Mouse (Mus musculus) limb, embryonic 14.5 days (tissue): Measurements from ENCODE around the gene Vmn1r113. TPM values are rescaled to one million over a fixed set of nuclear protein-coding genes. Genes with fewer than 3 reads are reported as not detected.
"Not testable (repeated sequence)": the region's sequence is repeated elsewhere in the genome, so short reads cannot be mapped to it uniquely, and the experiment has no call there.

Source experiments
- ATAC-seq: fragments of 200-750 bp; cut with Nextera tagmentation; 2 replicates; pipeline ENCODE4 v1.8.0; 2017; ENCODE audit warnings: low read depth, moderate number of reproducible peaks, moderate TSS enrichment; ENCODE audit not compliant: low FRiP score
- DNase-seq: peaks from one replicate; pipeline ENCODE4 v3.0.0-alpha.2; 2015; ENCODE audit warnings: low spot score
- H3K27ac ChIP-seq: fragments of 300-500 bp; sonication (generic); replicated peaks from 2 replicates; pipeline ENCODE4 v1.5.1; 2014; ENCODE audit warnings: low read depth, mild to moderate bottlenecking, low read length, moderate library complexity, mixed read lengths
- H3K27me3 ChIP-seq: fragments of 300-500 bp; sonication (generic); 2 replicates; pipeline ENCODE4 v1.6.1; 2014; ENCODE audit warnings: low read length, mixed read lengths; ENCODE audit not compliant: control insufficient read depth, insufficient read depth
- H3K36me3 ChIP-seq: fragments of 300-500 bp; sonication (generic); 2 replicates; pipeline ENCODE4 v1.6.1; 2014; ENCODE audit warnings: mild to moderate bottlenecking, low read length, moderate library complexity, mixed read lengths; ENCODE audit not compliant: control insufficient read depth, insufficient read depth
- H3K4me1 ChIP-seq: fragments of 300-500 bp; sonication (generic); 2 replicates; pipeline ENCODE4 v1.6.1; 2014; ENCODE audit warnings: antibody characterized with exemption, low read length, mixed read lengths; ENCODE audit not compliant: control insufficient read depth, insufficient read depth
- H3K4me2 ChIP-seq: fragments of 300-500 bp; sonication (generic); replicated peaks from 2 replicates; pipeline ENCODE4 v1.6.1; 2014; ENCODE audit warnings: low read depth, mild to moderate bottlenecking, low read length, moderate library complexity; ENCODE audit not compliant: severe bottlenecking
- H3K4me3 ChIP-seq: fragments of 300-500 bp; sonication (generic); replicated peaks from 2 replicates; pipeline ENCODE4 v1.5.1; 2014; ENCODE audit warnings: low read length
- H3K9ac ChIP-seq: fragments of 300-500 bp; sonication (generic); 2 replicates; pipeline ENCODE4 v1.6.1; 2014; ENCODE audit warnings: mild to moderate bottlenecking, low read depth, low read length, moderate library complexity; ENCODE audit not compliant: severe bottlenecking
- H3K9me3 ChIP-seq: fragments of 300-500 bp; sonication (generic); 2 replicates; pipeline ENCODE4 v1.6.1; 2016; ENCODE audit warnings: low read length; ENCODE audit not compliant: control insufficient read depth
- WGBS: fragments of 180-500 bp; shearing (Covaris S2); extraction: QIAGEN DNeasy Blood & Tissue Kit; methylation state at CpG from one replicate; pipeline ENCODE4 v1.1.7; 2014; 5-methylcytosine and 5-hydroxymethylcytosine counted together
- polyA plus RNA-seq, 2 experiments: library from polyadenylated mRNA; depleted of rRNA in 1 of 2; stranded (reverse) in 1 of 2; unstranded in 1 of 2; fragments of >200 nt; fragmentation: Nextera tagmentation in 1 of 2; extraction: Ambion mirVana in 1 of 2; gene quantifications; 2 replicates each; pipeline versions ENCODE4 v1.2.1 to v1.2.3; 2012 to 2014

Vmn1r113 gene
- polyA plus RNA-seq (2012; rRNA removed) (not detected in 2 replicates), polyA plus RNA-seq (2014; fragmentation: Nextera tagmentation; extraction: Ambion mirVana) (not detected in 2 replicates)

GRCm38 (mm10) chr7:20786985-20787384 lies at the start of gene Vmn1r113:
Vmn1r113 (plus strand) TSS chr7:20787285.
- not testable (repeated sequence) for H3K4me3 ChIP-seq, H3K4me2 ChIP-seq, ATAC-seq, H3K27me3 ChIP-seq, H3K9me3 ChIP-seq, DNase-seq, H3K36me3 ChIP-seq, H3K4me1 ChIP-seq, H3K27ac ChIP-seq, H3K9ac ChIP-seq
- 65% methylated on average over 2 of the region's 2 CpGs for WGBS

- WGBS = no CpG with 5 or more reads among the region's 3 CpGs
Observed at GRCm38 (mm10) chr7:20770885-20771284, 16.2 kb upstream of the Vmn1r113 start, which contains the start of gene Vmn1r112. Vmn1r112 (plus strand) TSS chr7:20771185.

DNA sequence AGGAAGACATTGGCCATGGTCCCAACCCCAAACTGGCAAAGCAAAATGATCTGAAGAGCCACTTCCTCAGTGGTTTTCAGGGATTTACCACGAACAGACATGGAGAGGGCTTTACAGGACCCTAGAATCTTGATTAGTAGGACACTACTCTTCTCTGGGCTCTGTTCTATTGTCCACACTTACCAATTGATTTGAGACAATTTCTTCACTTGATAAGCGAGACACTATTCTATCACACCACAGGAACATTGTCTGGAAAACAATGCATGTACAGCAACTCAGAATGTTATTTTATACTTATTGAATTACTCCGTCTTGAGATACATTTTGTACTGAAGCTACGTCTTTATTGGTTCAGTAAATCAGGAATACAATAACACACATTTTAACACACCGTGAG lies 25.0 kb downstream of the Vmn1r113 start, which contains the start of gene Vmn1r114:
Gene Vmn1r114, minus strand, starts transcription at position 101 of the 400 bp plus-strand sequence.
- not testable (repeated sequence) for ATAC-seq, H3K4me1 ChIP-seq, H3K27ac ChIP-seq, H3K27me3 ChIP-seq, H3K9me3 ChIP-seq, H3K4me3 ChIP-seq, H3K36me3 ChIP-seq, H3K4me2 ChIP-seq, DNase-seq, H3K9ac ChIP-seq
- WGBS = no CpG with 5 or more reads among the region's 5 CpGs

More at GRCm38 (mm10) chr7:20770885-20771284, 16.2 kb upstream of the Vmn1r113 start, which contains the start of gene Vmn1r112:
- ATAC-seq, H3K9me3 ChIP-seq, H3K4me1 ChIP-seq, H3K27me3 ChIP-seq, H3K4me3 ChIP-seq, DNase-seq, H3K4me2 ChIP-seq, H3K27ac ChIP-seq, H3K36me3 ChIP-seq, H3K9ac ChIP-seq: not testable (repeated sequence)

Other genes with a start within 250 kb of the Vmn1r113 start
- gene Gm5726, start 241.5 kb upstream of the Vmn1r113 start, polyA plus RNA-seq (2012; rRNA removed) = not detected in 2 replicates
- gene Gm5726, start 241.5 kb upstream of the Vmn1r113 start, polyA plus RNA-seq (2014; fragmentation: Nextera tagmentation; extraction: Ambion mirVana) = not detected in 2 replicates
- not detected in 2 replicates for gene Gm4141, start 211.0 kb upstream of the Vmn1r113 start, polyA plus RNA-seq (2012; rRNA removed)
- gene Gm4141, start 211.0 kb upstream of the Vmn1r113 start, polyA plus RNA-seq (2014; fragmentation: Nextera tagmentation; extraction: Ambion mirVana) = not detected in 2 replicates
- gene Gm4513, start 188.3 kb upstream of the Vmn1r113 start, polyA plus RNA-seq (2012; rRNA removed) = not detected in 2 replicates
- gene Gm4513, start 188.3 kb upstream of the Vmn1r113 start, polyA plus RNA-seq (2014; fragmentation: Nextera tagmentation; extraction: Ambion mirVana) = not detected in 2 replicates
- gene Vmn1r107, start 118.4 kb upstream of the Vmn1r113 start, polyA plus RNA-seq (2012; rRNA removed) = not detected in 2 replicates
- not detected in 2 replicates for gene Vmn1r107, start 118.4 kb upstream of the Vmn1r113 start, polyA plus RNA-seq (2014; fragmentation: Nextera tagmentation; extraction: Ambion mirVana)
- not detected in 2 replicates for gene Vmn1r111, start 84.1 kb upstream of the Vmn1r113 start, polyA plus RNA-seq (2012; rRNA removed)
- gene Vmn1r111, start 84.1 kb upstream of the Vmn1r113 start, polyA plus RNA-seq (2014; fragmentation: Nextera tagmentation; extraction: Ambion mirVana) = not detected in 2 replicates
- gene Gm10668, start 56.7 kb upstream of the Vmn1r113 start, polyA plus RNA-seq (2012; rRNA removed) = not detected in 2 replicates
- gene Gm10668, start 56.7 kb upstream of the Vmn1r113 start, polyA plus RNA-seq (2014; fragmentation: Nextera tagmentation; extraction: Ambion mirVana) = not detected in 2 replicates
- not detected in 2 replicates for gene Vmn1r112, start 16.1 kb upstream of the Vmn1r113 start, polyA plus RNA-seq (2012; rRNA removed)
- not detected in 2 replicates for gene Vmn1r112, start 16.1 kb upstream of the Vmn1r113 start, polyA plus RNA-seq (2014; fragmentation: Nextera tagmentation; extraction: Ambion mirVana)
- not detected in 2 replicates for gene Vmn1r114, start 24.9 kb downstream of the Vmn1r113 start, polyA plus RNA-seq (2012; rRNA removed)
- not detected in 2 replicates for gene Vmn1r114, start 24.9 kb downstream of the Vmn1r113 start, polyA plus RNA-seq (2014; fragmentation: Nextera tagmentation; extraction: Ambion mirVana)
- not detected in 2 replicates for gene Vmn1r115, start 57.7 kb downstream of the Vmn1r113 start, polyA plus RNA-seq (2012; rRNA removed)
- gene Vmn1r115, start 57.7 kb downstream of the Vmn1r113 start, polyA plus RNA-seq (2014; fragmentation: Nextera tagmentation; extraction: Ambion mirVana) = not detected in 2 replicates
- not detected in 2 replicates for gene Vmn1r116, start 85.0 kb downstream of the Vmn1r113 start, polyA plus RNA-seq (2012; rRNA removed)
- not detected in 2 replicates for gene Vmn1r116, start 85.0 kb downstream of the Vmn1r113 start, polyA plus RNA-seq (2014; fragmentation: Nextera tagmentation; extraction: Ambion mirVana)
- gene Vmn1r117, start 96.8 kb downstream of the Vmn1r113 start, polyA plus RNA-seq (2012; rRNA removed) = not detected in 2 replicates
- gene Vmn1r117, start 96.8 kb downstream of the Vmn1r113 start, polyA plus RNA-seq (2014; fragmentation: Nextera tagmentation; extraction: Ambion mirVana) = not detected in 2 replicates
- not detected in 2 replicates for gene Vmn1r118, start 125.1 kb downstream of the Vmn1r113 start, polyA plus RNA-seq (2012; rRNA removed)
- gene Vmn1r118, start 125.1 kb downstream of the Vmn1r113 start, polyA plus RNA-seq (2014; fragmentation: Nextera tagmentation; extraction: Ambion mirVana) = not detected in 2 replicates
- not detected in 2 replicates for gene Vmn1r119, start 225.2 kb downstream of the Vmn1r113 start, polyA plus RNA-seq (2012; rRNA removed)
- gene Vmn1r119, start 225.2 kb downstream of the Vmn1r113 start, polyA plus RNA-seq (2014; fragmentation: Nextera tagmentation; extraction: Ambion mirVana) = not detected in 2 replicates